Mouse (Mus musculus) kidney, embryonic 16.5 days (tissue): Measurements from ENCODE around the gene Arl15. TPM values are rescaled to one million over a fixed set of nuclear protein-coding genes. Genes with fewer than 3 reads are reported as not detected.

Source experiments
- ATAC-seq: fragments of 200-750 bp; cut with Nextera tagmentation; 2 replicates; pipeline ENCODE4 v1.8.0; 2017; ENCODE audit warnings: moderate TSS enrichment; ENCODE audit not compliant: low FRiP score, low TSS enrichment
- H3K27ac ChIP-seq: fragments of 300-500 bp; sonication (generic); 2 replicates; pipeline ENCODE4 v1.5.1; 2014; ENCODE audit warnings: low read length
- H3K27me3 ChIP-seq: fragments of 300-500 bp; sonication (generic); 2 replicates; pipeline ENCODE4 v1.6.1; 2014; ENCODE audit warnings: low read length, control low read depth, mixed read lengths; ENCODE audit not compliant: insufficient read depth
- H3K36me3 ChIP-seq: fragments of 300-500 bp; sonication (generic); 2 replicates; pipeline ENCODE4 v1.6.1; 2014; ENCODE audit warnings: low read length, control low read depth, mixed read lengths; ENCODE audit not compliant: insufficient read depth
- H3K4me1 ChIP-seq: fragments of 300-500 bp; sonication (generic); 2 replicates; pipeline ENCODE4 v1.6.1; 2014; ENCODE audit warnings: low read length, control low read depth, mixed read lengths; ENCODE audit not compliant: insufficient read depth
- H3K4me2 ChIP-seq: fragments of 300-500 bp; sonication (generic); replicated peaks from 2 replicates; pipeline ENCODE4 v1.6.1; 2014; ENCODE audit warnings: low read depth, low read length
- H3K4me3 ChIP-seq: fragments of 300-500 bp; sonication (generic); 2 replicates; pipeline ENCODE4 v1.5.1; 2014; ENCODE audit warnings: mild to moderate bottlenecking, low read length
- H3K9ac ChIP-seq: fragments of 300-500 bp; sonication (generic); replicated peaks from 2 replicates; pipeline ENCODE4 v1.6.1; 2014; ENCODE audit warnings: low read length
- H3K9me3 ChIP-seq: fragments of 300-500 bp; sonication (generic); 2 replicates; pipeline ENCODE4 v1.6.1; 2016; ENCODE audit warnings: low read length, control low read depth
- WGBS: fragments of 180-500 bp; shearing (Covaris S2); extraction: QIAGEN DNeasy Blood & Tissue Kit; methylation state at CpG from one replicate; pipeline ENCODE4 v1.1.7; 2014; 5-methylcytosine and 5-hydroxymethylcytosine counted together
- polyA plus RNA-seq: library from polyadenylated mRNA; unstranded; fragments of >200 nt; fragmentation: Nextera tagmentation; extraction: Ambion mirVana; gene quantifications from 2 replicates; pipeline ENCODE4 v1.2.1, GENCODE M21; 2015

Arl15 gene
- polyA plus RNA-seq, 1 experiment from 2014 or later = 12.5 TPM

- Histone ChIP-seq H3K4me3 (no peak overlapping the region), H3K36me3 (peaks cover 9% of the 10 kb centered on the region; the same call in 1 of the 2 replicates), H3K4me1 (peaks cover 11% of the 10 kb centered on the region), H3K4me2 (no peak overlapping the region), H3K27me3 (no peaks in the 10 kb centered on the region), H3K9me3 (no peaks in the 10 kb centered on the region), H3K9ac (no peak overlapping the region), H3K27ac (no peak overlapping the region)
- ATAC-seq = no peak
- 80% methylated on average over 16 of the region's 16 CpGs for WGBS
Observed at GRCm38 (mm10) chr13:114150856-114151697, 356.8 kb downstream of the Arl15 start.

GRCm38 (mm10) chr13:114151698-114152069 is 357.4 kb downstream of the Arl15 start:
- Histone ChIP-seq H3K36me3 (peaks cover 9% of the 10 kb centered on the region; the same call in 1 of the 2 replicates), H3K4me3 (no peak overlapping the region), H3K4me2 (no peak overlapping the region), H3K9me3 (no peaks in the 10 kb centered on the region), H3K27ac (no peak overlapping the region), H3K9ac (no peak overlapping the region), H3K4me1 (peaks cover 11% of the 10 kb centered on the region), H3K27me3 (no peaks in the 10 kb centered on the region)
- 41% methylated on average over 10 of the region's 10 CpGs for WGBS
- ATAC-seq = no peak

GRCm38 (mm10) chr13:114156689-114157088 is 362.4 kb downstream of the Arl15 start:
- 28% methylated on average over 12 of the region's 12 CpGs for WGBS

GRCm38 (mm10) chr13:114158111-114158730 is 363.9 kb downstream of the Arl15 start:
- no peaks in the 10 kb centered on the region for H3K9me3 ChIP-seq
- no peak for ATAC-seq
- H3K4me1 ChIP-seq = peaks cover 6% of the 10 kb centered on the region; the same call in 1 of the 2 replicates
- H3K27ac ChIP-seq = no peak overlapping the region
- no peaks in the 10 kb centered on the region for H3K27me3 ChIP-seq
- H3K9ac ChIP-seq = no peak overlapping the region
- H3K36me3 ChIP-seq = peaks cover 9% of the 10 kb centered on the region; the same call in 1 of the 2 replicates
- no peak overlapping the region for H3K4me3 ChIP-seq
- 74% methylated on average over 9 of the region's 9 CpGs for WGBS
- no peak overlapping the region for H3K4me2 ChIP-seq

More at GRCm38 (mm10) chr13:114156689-114157088, 362.4 kb downstream of the Arl15 start:
- Histone ChIP-seq H3K27me3 (no peaks in the 10 kb centered on the region), H3K9me3 (no peaks in the 10 kb centered on the region), H3K4me3 (no peak overlapping the region), H3K9ac (no peak overlapping the region), H3K27ac (no peak overlapping the region), H3K4me1 (peaks cover 10% of the 10 kb centered on the region), H3K36me3 (peaks cover 9% of the 10 kb centered on the region; the same call in 1 of the 2 replicates), H3K4me2 (0 out of 2 replicates have a peak overlapping the region, but pooled peaks have one; percentile 12)
- ATAC-seq = no peak

- Histone ChIP-seq H3K9ac (no peak overlapping the region), H3K27ac (no peak overlapping the region), H3K4me2 (no peak overlapping the region), H3K4me3 (no peak overlapping the region), H3K36me3 (peaks cover 3% of the 10 kb centered on the region; the same call in 1 of the 2 replicates), H3K27me3 (no peaks in the 10 kb centered on the region), H3K9me3 (no peaks in the 10 kb centered on the region), H3K4me1 (peaks cover 6% of the 10 kb centered on the region; the same call in 1 of the 2 replicates)
- 49% methylated on average over 13 of the region's 13 CpGs for WGBS
- ATAC-seq = no peak
Observed at GRCm38 (mm10) chr13:114159634-114160391, 365.5 kb downstream of the Arl15 start.

GRCm38 (mm10) chr13:114162753-114163152 is 368.4 kb downstream of the Arl15 start:
- no peak overlapping the region for H3K9ac ChIP-seq
- WGBS = 58% methylated on average over 4 of the region's 4 CpGs
- H3K27ac ChIP-seq = no peak overlapping the region
- H3K4me3 ChIP-seq = no peak overlapping the region
- no peaks in the 10 kb centered on the region for H3K27me3 ChIP-seq
- H3K9me3 ChIP-seq = no peaks in the 10 kb centered on the region
- H3K36me3 ChIP-seq = no peaks in the 10 kb centered on the region
- ATAC-seq = no peak
- no peak overlapping the region for H3K4me2 ChIP-seq
- peaks cover 23% of the 10 kb centered on the region for H3K4me1 ChIP-seq

GRCm38 (mm10) chr13:114165616-114166015 is 371.3 kb downstream of the Arl15 start:
- H3K9me3 ChIP-seq = no peaks in the 10 kb centered on the region
- no peaks in the 10 kb centered on the region for H3K36me3 ChIP-seq
- no peak overlapping the region for H3K4me3 ChIP-seq
- 33% methylated on average over 7 of the region's 7 CpGs for WGBS
- ATAC-seq = peak; percentile 60; the same call in 1 of the 2 replicates
- no peaks in the 10 kb centered on the region for H3K27me3 ChIP-seq
- H3K4me1 ChIP-seq = peaks cover 17% of the 10 kb centered on the region
- no peak overlapping the region for H3K4me2 ChIP-seq
- no peak overlapping the region for H3K9ac ChIP-seq
- no peak overlapping the region for H3K27ac ChIP-seq

- WGBS = 39% methylated on average over 12 of the region's 12 CpGs
Observed at GRCm38 (mm10) chr13:114166439-114167183, 372.3 kb downstream of the Arl15 start.

GRCm38 (mm10) chr13:114170061-114170460 is 375.8 kb downstream of the Arl15 start:
- Histone ChIP-seq H3K27me3 (no peaks in the 10 kb centered on the region), H3K4me1 (peaks cover 17% of the 10 kb centered on the region), H3K9ac (no peak overlapping the region), H3K4me3 (no peak overlapping the region), H3K27ac (no peak overlapping the region), H3K4me2 (no peak overlapping the region), H3K9me3 (no peaks in the 10 kb centered on the region), H3K36me3 (no peaks in the 10 kb centered on the region)
- ATAC-seq = no peak
- WGBS = 64% methylated on average over 5 of the region's 5 CpGs

More at GRCm38 (mm10) chr13:114166439-114167183, 372.3 kb downstream of the Arl15 start:
- Histone ChIP-seq H3K9ac (no peak overlapping the region), H3K27ac (no peak overlapping the region), H3K4me2 (no peak overlapping the region), H3K4me1 (peaks cover 17% of the 10 kb centered on the region), H3K4me3 (no peak overlapping the region), H3K9me3 (no peaks in the 10 kb centered on the region), H3K36me3 (no peaks in the 10 kb centered on the region), H3K27me3 (no peaks in the 10 kb centered on the region)
- ATAC-seq = peak; percentile 79
